Mouse (Mus musculus): ENCODE data around the gene Arhgef26. TPM values are rescaled to one million over a fixed set of nuclear protein-coding genes. Genes with fewer than 3 reads are reported as not detected.

Arhgef26 gene
- total and polyA plus RNA-seq, 2 experiments from 2014 or later: 19.8 to 24.0 TPM

- no peak overlapping the region for H3K27ac ChIP-seq (ENCODE audit: low read depth, low read length)
- H3K9me3 ChIP-seq (ENCODE audit: low read length): no peaks in the 10 kb centered on the region
- no peaks in the 10 kb centered on the region for H3K36me3 ChIP-seq (ENCODE audit: insufficient read depth)
- TF ChIP-seq CTCF (IDR thresholded peaks at IDR 0.05; ENCODE audit: low read depth): no peak
- no peak overlapping the region for H3K4me2 ChIP-seq (ENCODE audit: low read depth)
- 93% methylated on average over 7 of the region's 7 CpGs for WGBS
- H3K4me1 ChIP-seq (ENCODE audit: insufficient read depth): no peaks in the 10 kb centered on the region
- H3K27me3 ChIP-seq (ENCODE audit: insufficient read depth, low read length): no peaks in the 10 kb centered on the region
- ATAC-seq: no peak
- no peak overlapping the region for H3K9ac ChIP-seq
- H3K4me3 ChIP-seq (ENCODE audit: low read depth, low read length): no peak overlapping the region
- DNase-seq: no peak
These were observed 108.1 kb downstream of the Arhgef26 start for GRCm38 (mm10) chr3:62446271-62446670.

DNA sequence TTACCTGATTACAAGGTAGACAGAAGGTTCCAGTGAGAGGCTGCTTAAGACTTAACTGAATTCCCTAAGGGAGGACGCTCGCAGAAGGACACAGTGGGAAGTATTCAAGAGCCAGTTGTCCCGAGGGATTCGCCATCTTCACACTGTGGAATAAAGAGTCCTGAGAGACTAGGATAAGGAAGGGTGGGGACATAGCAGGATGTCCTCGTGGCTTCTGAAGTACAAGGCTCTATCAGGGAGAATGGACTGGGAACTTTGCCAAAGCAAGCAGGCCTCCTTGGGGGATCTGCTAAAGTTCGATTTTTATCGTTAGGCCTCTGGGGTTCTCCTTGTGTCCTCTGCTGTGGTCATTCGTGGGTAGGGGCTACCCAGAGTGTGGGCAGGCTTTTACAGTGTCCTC is 109.0 kb downstream of the Arhgef26 start:
- no peak overlapping the region for H3K4me3 ChIP-seq (ENCODE audit: low read depth, low read length)
- H3K9ac ChIP-seq: no peak overlapping the region
- DNase-seq: no peak
- 75% methylated on average over 8 of the region's 8 CpGs for whole genome bisulfite sequencing
- no peaks in the 10 kb centered on the region for H3K36me3 ChIP-seq (ENCODE audit: insufficient read depth)
- H3K27me3 ChIP-seq (ENCODE audit: insufficient read depth, low read length): no peaks in the 10 kb centered on the region
- ATAC-seq: no peak
- TF ChIP-seq CTCF (IDR thresholded peaks at IDR 0.05; ENCODE audit: low read depth): no peak
- H3K4me2 ChIP-seq (ENCODE audit: low read depth): no peak overlapping the region
- no peaks in the 10 kb centered on the region for H3K9me3 ChIP-seq (ENCODE audit: low read length)
- no peak overlapping the region for H3K27ac ChIP-seq (ENCODE audit: low read depth, low read length)
- H3K4me1 ChIP-seq (ENCODE audit: insufficient read depth): no peaks in the 10 kb centered on the region

GRCm38 (mm10) chr3:62449871-62450496 is 111.8 kb downstream of the Arhgef26 start:
- Histone ChIP-seq H3K9ac (no peak overlapping the region), H3K4me1 (ENCODE audit: insufficient read depth) (peaks cover 6% of the 10 kb centered on the region; the same call in 1 of the 2 replicates), H3K4me3 (ENCODE audit: low read depth, low read length) (no peak overlapping the region), H3K27ac (ENCODE audit: low read depth, low read length) (no peak overlapping the region), H3K9me3 (ENCODE audit: low read length) (no peaks in the 10 kb centered on the region), H3K4me2 (ENCODE audit: low read depth) (no peak overlapping the region), H3K36me3 (ENCODE audit: insufficient read depth) (no peaks in the 10 kb centered on the region), H3K27me3 (ENCODE audit: insufficient read depth, low read length) (no peaks in the 10 kb centered on the region)
- TF ChIP-seq CTCF (IDR thresholded peaks at IDR 0.05; ENCODE audit: low read depth): no peak
- 97% methylated on average over 4 of the region's 4 CpGs for WGBS
- no peak for DNase-seq
- ATAC-seq: no peak

DNA sequence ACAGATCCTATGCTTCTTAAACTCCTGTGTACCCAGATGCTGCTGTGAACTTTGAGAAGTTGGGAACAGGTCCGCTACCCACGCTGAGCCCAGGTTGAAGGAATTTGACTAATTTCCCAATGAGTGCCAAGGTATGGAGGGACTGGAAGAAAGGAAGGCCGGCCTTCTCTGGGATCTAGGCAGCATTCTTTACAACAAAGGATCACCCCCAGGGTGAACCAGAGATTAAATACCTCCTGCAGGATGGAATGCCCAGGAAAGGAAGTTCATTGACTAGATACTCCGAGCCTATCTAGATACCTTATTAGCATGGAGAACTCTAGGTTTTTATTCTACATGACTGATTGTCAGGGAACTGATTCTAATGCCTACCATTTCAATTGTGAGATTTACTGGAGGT is 114.8 kb downstream of the Arhgef26 start:
- Histone ChIP-seq H3K27me3 (ENCODE audit: insufficient read depth, low read length) (no peaks in the 10 kb centered on the region), H3K27ac (ENCODE audit: low read depth, low read length) (no peak overlapping the region), H3K4me2 (ENCODE audit: low read depth) (no peak overlapping the region), H3K4me3 (ENCODE audit: low read depth, low read length) (no peak overlapping the region), H3K4me1 (ENCODE audit: insufficient read depth) (peaks cover 10% of the 10 kb centered on the region; the same call in 1 of the 2 replicates), H3K9me3 (ENCODE audit: low read length) (no peaks in the 10 kb centered on the region), H3K36me3 (ENCODE audit: insufficient read depth) (no peaks in the 10 kb centered on the region), H3K9ac (no peak overlapping the region)
- ATAC-seq (no peak), DNase-seq (no peak)
- 42% methylated on average over 4 of the region's 4 CpGs for WGBS
- no peak for TF ChIP-seq CTCF (IDR thresholded peaks at IDR 0.05; ENCODE audit: low read depth)

- DNase-seq (peak; percentile 41), ATAC-seq (peak; percentile 37; the same call in 1 of the 2 replicates)
- Histone ChIP-seq H3K4me2 (ENCODE audit: low read depth) (no peak overlapping the region), H3K9ac (no peak overlapping the region), H3K9me3 (ENCODE audit: low read length) (no peaks in the 10 kb centered on the region), H3K27ac (ENCODE audit: low read depth, low read length) (peak overlapping the region; percentile 47; the same call in 1 of the 2 replicates), H3K4me1 (ENCODE audit: insufficient read depth) (peaks cover 10% of the 10 kb centered on the region; the same call in 1 of the 2 replicates), H3K4me3 (ENCODE audit: low read depth, low read length) (no peak overlapping the region), H3K27me3 (ENCODE audit: insufficient read depth, low read length) (no peaks in the 10 kb centered on the region), H3K36me3 (ENCODE audit: insufficient read depth) (no peaks in the 10 kb centered on the region)
- 14% methylated on average over 3 of the region's 3 CpGs for WGBS
- no peak for TF ChIP-seq CTCF (IDR thresholded peaks at IDR 0.05; ENCODE audit: low read depth)
These were observed 116.0 kb downstream of the Arhgef26 start for GRCm38 (mm10) chr3:62454096-62454495.

DNA sequence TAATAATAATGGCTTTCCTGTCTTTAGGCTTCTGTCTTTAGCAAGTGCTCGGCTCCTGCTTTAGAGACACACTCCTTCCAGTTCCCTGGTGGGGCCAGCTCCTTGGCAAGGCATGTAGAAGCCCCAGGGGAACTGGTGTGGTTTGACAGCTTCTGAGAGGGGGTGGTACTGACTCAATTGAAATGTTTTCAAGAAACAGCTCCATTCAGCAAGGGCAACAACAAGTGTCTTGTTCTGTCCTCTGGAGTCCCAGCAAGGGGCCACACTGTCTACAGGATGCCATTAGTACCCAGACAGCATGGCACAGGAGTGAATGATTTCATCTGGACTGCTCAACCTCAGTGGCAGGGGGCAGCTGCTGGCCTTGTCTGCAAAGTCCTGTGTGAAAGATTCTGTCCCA is 117.7 kb downstream of the Arhgef26 start:
- H3K9ac ChIP-seq: no peak overlapping the region
- H3K27me3 ChIP-seq (ENCODE audit: insufficient read depth, low read length): no peaks in the 10 kb centered on the region
- H3K36me3 ChIP-seq (ENCODE audit: insufficient read depth): peaks cover 16% of the 10 kb centered on the region
- peak; percentile 84 for ATAC-seq
- peak; percentile 54 for DNase-seq
- H3K4me3 ChIP-seq (ENCODE audit: low read depth, low read length): no peak overlapping the region
- peak overlapping the region; percentile 58 for H3K27ac ChIP-seq (ENCODE audit: low read depth, low read length)
- peaks cover 10% of the 10 kb centered on the region; the same call in 1 of the 2 replicates for H3K4me1 ChIP-seq (ENCODE audit: insufficient read depth)
- WGBS: 13% methylated on average over 1 of the region's 1 CpGs
- H3K4me2 ChIP-seq (ENCODE audit: low read depth): no peak overlapping the region
- no peaks in the 10 kb centered on the region for H3K9me3 ChIP-seq (ENCODE audit: low read length)
- TF ChIP-seq CTCF (IDR thresholded peaks at IDR 0.05; ENCODE audit: low read depth): no peak

DNA sequence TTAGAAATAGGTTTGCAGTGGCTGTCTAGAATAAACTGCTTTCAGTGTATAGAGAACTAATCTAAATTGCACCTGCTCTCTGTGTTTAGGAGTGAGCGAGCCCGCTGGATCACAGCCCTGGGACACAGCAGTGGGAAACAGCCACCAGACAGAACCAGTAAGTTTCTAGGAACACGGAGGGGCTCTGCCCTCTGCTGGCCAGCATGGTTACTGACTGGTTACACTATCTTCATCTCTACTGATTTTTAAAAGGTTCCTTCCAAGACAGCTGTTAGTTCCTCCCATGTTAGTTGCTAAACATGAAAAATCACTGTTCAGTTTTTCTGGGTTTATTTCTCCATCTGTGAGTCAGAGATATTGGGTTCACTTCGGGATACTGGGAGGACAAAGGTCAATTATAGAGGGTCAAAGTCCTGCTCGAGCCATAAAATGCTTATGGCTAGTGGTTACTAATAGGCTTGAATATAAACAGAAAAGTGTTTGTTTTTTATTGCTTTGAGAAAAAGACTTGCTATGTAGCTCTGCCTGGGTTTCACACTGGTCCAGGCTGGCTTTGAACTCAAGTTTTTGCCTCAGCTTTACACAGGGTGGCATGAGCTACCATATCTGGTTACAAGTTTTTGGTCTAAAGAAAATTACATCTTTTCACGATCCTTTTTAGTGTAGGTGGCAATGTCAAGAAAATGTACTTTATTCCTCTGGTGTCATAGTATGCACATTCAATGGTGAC is 120.3 kb downstream of the Arhgef26 start:
- no peaks in the 10 kb centered on the region for H3K27me3 ChIP-seq (ENCODE audit: insufficient read depth, low read length)
- H3K4me3 ChIP-seq (ENCODE audit: low read depth, low read length): no peak overlapping the region
- DNase-seq (peak; percentile 78), ATAC-seq (peak; percentile 61)
- 37% methylated on average over 6 of the region's 6 CpGs for WGBS
- peaks cover 10% of the 10 kb centered on the region; the same call in 1 of the 2 replicates for H3K4me1 ChIP-seq (ENCODE audit: insufficient read depth)
- no peak overlapping the region for H3K27ac ChIP-seq (ENCODE audit: low read depth, low read length)
- peaks cover 24% of the 10 kb centered on the region for H3K36me3 ChIP-seq (ENCODE audit: insufficient read depth)
- no peak overlapping the region for H3K9ac ChIP-seq
- no peak overlapping the region for H3K4me2 ChIP-seq (ENCODE audit: low read depth)
- H3K9me3 ChIP-seq (ENCODE audit: low read length): no peaks in the 10 kb centered on the region
- peak; percentile 86 for TF ChIP-seq CTCF (IDR thresholded peaks at IDR 0.05; ENCODE audit: low read depth)

Data from forebrain, postnatal 0 days (tissue).